Mouse (Mus musculus) lung, embryonic 14.5 days (tissue): Measurements from ENCODE around the gene Lime1. TPM values are rescaled to one million over a fixed set of nuclear protein-coding genes. Genes with fewer than 3 reads are reported as not detected.

Experiments used
- ATAC-seq: fragments of 200-750 bp; cut with Nextera tagmentation; 2 replicates; pipeline ENCODE4 v1.8.0; 2017; ENCODE audit warnings: mild to moderate bottlenecking, moderate TSS enrichment, moderate library complexity; ENCODE audit not compliant: insufficient read depth
- DNase-seq: peaks from one replicate; pipeline ENCODE4 v3.0.0-alpha.2; 2015
- H3K27ac ChIP-seq: fragments of 300-500 bp; sonication (generic); 2 replicates; pipeline ENCODE4 v1.5.1; 2014; ENCODE audit warnings: low read depth, mild to moderate bottlenecking, moderate library complexity
- H3K27me3 ChIP-seq: fragments of 300-500 bp; sonication (generic); 2 replicates; pipeline ENCODE4 v1.6.1; 2014; ENCODE audit warnings: low read length, control low read depth; ENCODE audit not compliant: insufficient read depth
- H3K36me3 ChIP-seq: fragments of 300-500 bp; sonication (generic); 2 replicates; pipeline ENCODE4 v1.6.1; 2014; ENCODE audit warnings: control low read depth; ENCODE audit not compliant: insufficient read depth
- H3K4me1 ChIP-seq: fragments of 300-500 bp; sonication (generic); 2 replicates; pipeline ENCODE4 v1.6.1; 2014; ENCODE audit warnings: antibody characterized with exemption, control low read depth; ENCODE audit not compliant: insufficient read depth
- H3K4me2 ChIP-seq: fragments of 300-500 bp; sonication (generic); 2 replicates; pipeline ENCODE4 v1.6.1; 2014; ENCODE audit warnings: mild to moderate bottlenecking
- H3K4me3 ChIP-seq: fragments of 300-500 bp; sonication (generic); 2 replicates; pipeline ENCODE4 v1.5.1; 2014; ENCODE audit warnings: low read depth, low read length
- H3K9ac ChIP-seq: fragments of 300-500 bp; sonication (generic); 2 replicates; pipeline ENCODE4 v1.6.1; 2014
- H3K9me3 ChIP-seq: fragments of 300-500 bp; sonication (generic); 2 replicates; pipeline ENCODE4 v1.6.1; 2016; ENCODE audit warnings: low read depth, low read length, control low read depth
- CTCF ChIP-seq: IDR thresholded peaks from 2 replicates; pipeline ENCODE4 v1.5.1; 2016; ENCODE audit warnings: antibody characterized with exemption, low read depth
- WGBS: fragments of 180-500 bp; shearing (Covaris S2); extraction: QIAGEN DNeasy Blood & Tissue Kit; methylation state at CpG from one replicate; pipeline ENCODE4 v1.1.7; 2014; 5-methylcytosine and 5-hydroxymethylcytosine counted together
- polyA plus RNA-seq: library from polyadenylated mRNA; unstranded; fragments of >200 nt; fragmentation: Nextera tagmentation; extraction: Ambion mirVana; gene quantifications from 2 replicates; pipeline ENCODE4 v1.2.1, GENCODE M21; 2014

Lime1 gene
- polyA plus RNA-seq: 19.6 and 26.6 TPM in 2 replicates

GRCm38 (mm10) chr2:181379778-181380177 is at the start of gene Lime1:
Lime1 (plus strand) TSS chr2:181380078.
- DNase-seq: no peak
- Histone ChIP-seq H3K9me3 (no peaks in the 10 kb centered on the region), H3K9ac (no peak within 1 kb of the TSS), H3K27ac (no peak within 1 kb of the TSS), H3K4me1 (0 out of 2 replicates have a peak, but pooled peaks cover 5% of the 10 kb centered on the region), H3K4me2 (no peak within 1 kb of the TSS), H3K4me3 (no peak within 1 kb of the TSS), H3K27me3 (no peaks in the 10 kb centered on the region), H3K36me3 (peaks cover 63% of the 10 kb centered on the region)
- no peak for ATAC-seq
- TF ChIP-seq CTCF: no peak
- 97% methylated on average over 12 of the region's 12 CpGs for WGBS

DNA sequence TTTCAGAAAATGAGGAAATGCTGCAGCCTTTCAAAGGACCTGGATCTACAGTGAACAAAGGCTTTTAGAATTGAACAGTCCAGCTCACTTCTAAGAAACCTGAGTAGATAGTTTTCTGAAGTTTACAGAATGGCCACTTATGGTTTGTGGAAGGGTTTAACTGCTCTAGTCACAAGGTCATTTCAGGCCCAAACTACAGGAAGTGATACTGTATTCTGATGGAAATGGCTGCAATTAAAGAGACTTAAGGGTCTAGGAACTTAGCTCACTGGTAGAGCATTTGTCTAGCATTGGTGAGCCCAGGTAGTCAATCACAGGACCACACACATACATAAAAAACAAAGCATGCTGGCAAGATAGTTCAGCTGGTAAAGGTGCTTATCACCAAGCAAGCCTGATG is 47.3 kb upstream of the Lime1 start:
- Histone ChIP-seq H3K4me1 (no peaks in the 10 kb centered on the region), H3K4me3 (no peak overlapping the region), H3K9ac (no peak overlapping the region), H3K9me3 (no peaks in the 10 kb centered on the region), H3K27me3 (no peaks in the 10 kb centered on the region), H3K4me2 (no peak overlapping the region), H3K27ac (no peak overlapping the region), H3K36me3 (peaks cover 75% of the 10 kb centered on the region)
- no peak for DNase-seq
- no peak for TF ChIP-seq CTCF
- ATAC-seq: no peak

DNA sequence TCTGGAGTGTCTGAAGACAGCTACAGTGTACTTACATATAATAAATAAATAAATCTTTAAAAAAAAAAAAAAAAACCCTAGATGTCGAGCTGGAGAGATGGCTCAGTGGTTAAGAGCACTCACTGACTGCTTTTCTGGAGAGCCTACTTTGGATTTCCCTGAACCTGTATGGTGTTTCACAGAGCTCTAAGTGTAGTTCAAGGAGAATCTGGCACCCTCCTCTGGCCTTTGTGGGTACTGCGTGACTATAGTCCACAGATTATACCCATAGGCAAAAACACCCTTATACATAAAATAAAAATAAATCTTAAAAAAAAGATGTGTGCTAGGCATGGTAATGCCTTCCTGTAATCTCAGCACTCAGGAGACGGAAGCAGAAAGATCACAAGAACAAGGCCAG is 45.9 kb upstream of the Lime1 start:
- H3K4me1 ChIP-seq: no peaks in the 10 kb centered on the region
- H3K4me3 ChIP-seq: no peak overlapping the region
- WGBS: 58% methylated on average over 3 of the region's 3 CpGs
- H3K27ac ChIP-seq: no peak overlapping the region
- peak; percentile 85 for DNase-seq
- H3K9me3 ChIP-seq: no peaks in the 10 kb centered on the region
- peak; percentile 68 for TF ChIP-seq CTCF
- peaks cover 74% of the 10 kb centered on the region for H3K36me3 ChIP-seq
- no peak overlapping the region for H3K9ac ChIP-seq
- H3K27me3 ChIP-seq: no peaks in the 10 kb centered on the region
- H3K4me2 ChIP-seq: no peak overlapping the region
- peak; percentile 62; the same call in 1 of the 2 replicates for ATAC-seq

DNA sequence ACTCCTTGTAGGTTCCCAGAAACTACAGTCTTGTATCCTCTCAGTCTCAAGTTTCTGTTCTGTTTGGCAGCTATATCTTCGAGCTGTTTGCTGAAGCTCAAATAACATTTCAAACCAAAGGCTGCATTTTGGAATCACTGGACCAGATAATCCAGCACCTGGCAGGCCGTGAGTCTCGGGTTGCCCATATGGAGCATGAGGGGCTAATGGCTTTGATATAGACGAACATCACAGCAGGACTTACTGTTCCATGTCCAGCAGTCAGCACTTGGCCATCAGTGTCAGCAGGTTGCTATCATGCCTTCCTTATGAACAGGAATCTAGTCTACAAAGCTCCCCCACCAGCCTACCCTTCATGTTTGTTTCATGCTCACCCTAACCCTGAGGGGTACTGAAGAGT is 39.5 kb upstream of the Lime1 start:
- no peak overlapping the region for H3K4me2 ChIP-seq
- no peak for DNase-seq
- H3K27me3 ChIP-seq: no peaks in the 10 kb centered on the region
- peaks cover 79% of the 10 kb centered on the region for H3K36me3 ChIP-seq
- no peak overlapping the region for H3K27ac ChIP-seq
- H3K4me3 ChIP-seq: no peak overlapping the region
- 88% methylated on average over 4 of the region's 4 CpGs for WGBS
- no peak overlapping the region for H3K9ac ChIP-seq
- H3K4me1 ChIP-seq: no peaks in the 10 kb centered on the region
- ATAC-seq: no peak
- TF ChIP-seq CTCF: no peak
- no peaks in the 10 kb centered on the region for H3K9me3 ChIP-seq

DNA sequence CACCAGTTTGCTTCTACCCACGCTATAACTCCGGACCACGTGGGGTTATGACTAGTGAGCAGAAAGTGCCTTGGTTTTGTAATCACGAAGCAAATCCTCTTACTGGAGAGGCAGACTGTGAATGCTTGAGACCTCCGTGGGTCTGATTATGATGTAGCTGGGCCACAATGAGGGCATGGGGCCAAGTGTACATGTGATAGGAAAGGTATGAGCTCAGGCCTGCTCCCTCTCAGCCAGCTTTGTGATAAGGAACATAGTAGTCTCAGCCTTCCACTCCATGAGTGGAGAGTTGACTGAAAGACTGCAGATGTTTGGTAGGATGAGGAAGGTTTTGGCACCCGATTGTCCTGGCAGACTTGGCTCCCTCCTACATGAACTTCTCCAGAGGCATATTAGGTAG is 37.1 kb upstream of the Lime1 start:
- Histone ChIP-seq H3K9me3 (no peaks in the 10 kb centered on the region), H3K9ac (no peak overlapping the region), H3K4me3 (no peak overlapping the region), H3K4me2 (no peak overlapping the region), H3K36me3 (peaks cover 79% of the 10 kb centered on the region), H3K27ac (no peak overlapping the region), H3K27me3 (no peaks in the 10 kb centered on the region), H3K4me1 (no peaks in the 10 kb centered on the region)
- no peak for TF ChIP-seq CTCF
- ATAC-seq (no peak), DNase-seq (no peak)
- 89% methylated on average over 6 of the region's 6 CpGs for WGBS

DNA sequence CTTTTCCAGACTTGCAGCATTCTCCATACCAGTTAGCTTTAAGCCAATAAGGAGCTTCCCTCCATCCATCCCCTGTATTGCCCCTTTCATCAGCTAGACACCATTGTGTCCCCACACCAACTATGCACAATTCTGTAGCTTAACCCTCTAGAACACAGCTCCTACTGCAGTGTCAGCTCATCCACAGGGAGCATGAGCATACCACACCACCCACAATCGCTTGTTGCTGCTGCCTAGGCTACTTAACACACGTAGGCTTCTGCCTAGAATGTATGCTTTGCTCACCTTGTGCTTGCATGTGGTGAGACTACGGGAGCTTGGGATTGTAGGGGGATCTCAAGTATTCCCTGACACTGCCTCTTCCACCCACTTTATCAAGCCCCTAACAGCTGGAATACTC is 23.1 kb upstream of the Lime1 start:
- H3K4me2 ChIP-seq: no peak overlapping the region
- TF ChIP-seq CTCF: no peak
- no peaks in the 10 kb centered on the region for H3K27me3 ChIP-seq
- H3K27ac ChIP-seq: no peak overlapping the region
- peaks cover 95% of the 10 kb centered on the region for H3K36me3 ChIP-seq
- 77% methylated on average over 3 of the region's 3 CpGs for whole genome bisulfite sequencing
- DNase-seq (no peak), ATAC-seq (no peak)
- no peaks in the 10 kb centered on the region for H3K4me1 ChIP-seq
- no peak overlapping the region for H3K9ac ChIP-seq
- H3K9me3 ChIP-seq: no peaks in the 10 kb centered on the region
- H3K4me3 ChIP-seq: no peak overlapping the region

DNA sequence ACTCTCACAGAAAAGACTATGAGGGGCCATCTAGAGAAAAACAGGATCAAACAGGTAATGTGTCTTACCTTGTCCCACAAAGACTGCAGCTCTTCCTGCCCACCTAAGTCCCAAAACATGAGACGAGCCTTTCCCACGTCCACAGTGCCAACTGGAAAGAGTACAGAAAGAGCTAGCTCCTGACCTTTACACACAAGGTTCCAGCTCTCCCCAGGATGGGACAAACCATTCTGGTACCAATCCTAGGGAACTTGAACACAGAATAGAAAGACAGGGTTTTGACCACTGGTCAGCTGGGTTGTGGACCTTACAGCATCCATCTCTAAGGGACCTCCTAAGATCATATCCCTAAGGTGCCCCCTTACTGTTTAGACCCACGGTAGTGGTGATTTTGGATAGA is 15.9 kb upstream of the Lime1 start:
- TF ChIP-seq CTCF: no peak
- Histone ChIP-seq H3K4me1 (peaks cover 16% of the 10 kb centered on the region), H3K27me3 (no peaks in the 10 kb centered on the region), H3K27ac (no peak overlapping the region), H3K4me2 (peak overlapping the region; percentile 96), H3K4me3 (peak overlapping the region; percentile 91), H3K9ac (peak overlapping the region; percentile 91), H3K36me3 (peaks cover 43% of the 10 kb centered on the region), H3K9me3 (no peaks in the 10 kb centered on the region)
- 69% methylated on average over 3 of the region's 3 CpGs for WGBS
- no peak for ATAC-seq
- DNase-seq: no peak

GRCm38 (mm10) chr2:181364487-181364859 is 15.4 kb upstream of the Lime1 start:
- ATAC-seq (peak; percentile 10; the same call in 1 of the 2 replicates), DNase-seq (no peak)
- Histone ChIP-seq H3K9me3 (no peaks in the 10 kb centered on the region), H3K36me3 (peaks cover 43% of the 10 kb centered on the region), H3K27ac (peak overlapping the region; percentile 94), H3K4me1 (peaks cover 16% of the 10 kb centered on the region), H3K4me3 (peak overlapping the region; percentile 91), H3K27me3 (no peaks in the 10 kb centered on the region), H3K4me2 (peak overlapping the region; percentile 96), H3K9ac (peak overlapping the region; percentile 91)
- TF ChIP-seq CTCF: no peak
- 8% methylated on average over 14 of the region's 14 CpGs for WGBS
